8 mouse cellular contexts compared by ENCODE assay signal in the genomic region with DNA sequence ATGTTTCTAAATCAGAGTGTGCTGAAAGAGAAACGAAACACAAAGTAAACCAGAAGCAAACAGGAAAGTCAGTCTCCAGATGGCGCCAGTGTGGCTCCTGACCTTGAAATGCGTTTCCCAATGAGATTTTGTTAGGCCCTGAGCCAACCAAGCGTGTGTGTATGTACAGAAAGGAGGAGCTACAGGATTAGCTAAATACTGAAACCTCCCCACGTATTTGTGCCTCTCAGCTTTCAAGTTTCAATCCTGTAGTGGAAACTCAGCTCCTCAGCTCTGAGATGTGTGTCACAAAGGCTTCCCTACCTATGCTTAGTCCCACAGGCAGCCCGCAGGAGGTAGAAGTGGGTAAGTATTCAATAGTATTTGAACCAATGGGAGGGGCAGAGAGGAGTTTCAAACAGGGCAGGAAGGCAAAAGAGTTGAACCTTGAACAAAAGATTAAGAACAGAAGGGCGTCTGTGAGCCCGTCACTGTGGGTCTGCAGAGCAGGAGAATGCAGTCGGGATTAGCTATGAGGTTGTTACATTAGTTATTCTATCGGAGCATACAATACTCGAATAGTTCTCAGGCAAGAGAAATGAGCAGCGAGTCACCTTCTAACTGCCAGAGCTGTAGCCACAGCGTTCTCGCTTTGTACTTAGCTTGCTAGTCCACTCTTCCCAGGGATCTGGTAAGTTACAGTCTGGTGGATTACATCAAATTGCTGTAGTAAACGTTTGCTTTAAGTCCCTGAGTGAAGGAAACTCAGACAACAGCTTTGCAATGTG. TPM values are rescaled to one million over a fixed set of nuclear protein-coding genes. Genes with fewer than 3 reads are reported as not detected.
DNase-seq lines count a peak whose midpoint lies in the region; ATAC-seq and TF ChIP-seq lines count a peak whose summit lies in the region.

A gene (plus strand): TSS at position 213 of the 767 bp plus-strand sequence.

- H3K36me3 ChIP-seq in hindbrain, embryonic 16.5 days (ENCODE audit: control insufficient read depth, insufficient read depth, low read length) = no peaks in the 10 kb centered on the region
- H3K36me3 ChIP-seq in megakaryocyte, embryonic 14.5 days (replicated peaks; ENCODE audit: low read length) = peaks cover 28% of the 10 kb centered on the region

- no peaks in the 10 kb centered on the region for H3K9me3 ChIP-seq in hindbrain, embryonic 16.5 days (ENCODE audit: control insufficient read depth, low read length)
- no peaks in the 10 kb centered on the region for H3K9me3 ChIP-seq in megakaryocyte, embryonic 14.5 days

- H3K27me3 ChIP-seq in hindbrain, embryonic 16.5 days (replicated peaks; ENCODE audit: control insufficient read depth, insufficient read depth, low read length) = no peaks in the 10 kb centered on the region
- H3K27me3 ChIP-seq in megakaryocyte, embryonic 14.5 days (replicated peaks) = no peaks in the 10 kb centered on the region

- peak within 1 kb of the TSS; percentile 51 for H3K4me3 ChIP-seq in cortical plate, adult 2 months (ENCODE audit: insufficient read depth, low read length)
- peak within 1 kb of the TSS; percentile 90 for H3K4me3 ChIP-seq in gastrocnemius, adult 2 months
- H3K4me3 ChIP-seq in hindbrain, embryonic 16.5 days (ENCODE audit: low read length) = peak within 1 kb of the TSS; percentile 44
- peak within 1 kb of the TSS; percentile 92 for H3K4me3 ChIP-seq in megakaryocyte, embryonic 14.5 days (replicated peaks)

- H3K9ac ChIP-seq in hindbrain, embryonic 16.5 days (ENCODE audit: low read depth, low read length) = peak within 1 kb of the TSS; percentile 62

- peak; percentile 76 to 94 for DNase-seq in adrenal gland, adult (ENCODE audit: inconsistent age in 2 of 2, low spot score in 1 of 2)
- DNase-seq in gastrocnemius, adult 2 months = peak; percentile 86
- DNase-seq in left cerebral cortex, adult 8-10 months (ENCODE audit: low spot score in 2 of 2) = peak; percentile 4 to 16
- peak; percentile 25 for DNase-seq in right cerebral cortex, adult 2 months (ENCODE audit: low spot score in 2 of 2)
- peak; percentile 56 for DNase-seq in urinary bladder, postnatal 25 days (ENCODE audit: low spot score)

- peak within 1 kb of the TSS; percentile 63 for H3K4me2 ChIP-seq in hindbrain, embryonic 16.5 days (ENCODE audit: low read length)

- WGBS in hindbrain, embryonic 16.5 days = 1% methylated on average over 15 of the region's 15 CpGs

- peak within 1 kb of the TSS; percentile 96 for H3K27ac ChIP-seq in cortical plate, adult 2 months (ENCODE audit: insufficient read depth, low read length)
- H3K27ac ChIP-seq in gastrocnemius, adult 2 months = peak within 1 kb of the TSS; percentile 96
- H3K27ac ChIP-seq in hindbrain, embryonic 16.5 days (ENCODE audit: low read depth, low read length) = peak within 1 kb of the TSS; percentile 79

- ATAC-seq in hindbrain, embryonic 16.5 days = peak; percentile 87

- TF ChIP-seq CTCF in cortical plate, adult 2 months (IDR thresholded peaks at IDR 0.05; ENCODE audit: extremely low read depth, insufficient read depth, low read length) = 0 out of 2 replicates have a peak, but pooled peaks have one; percentile 21
- peak; percentile 65 for TF ChIP-seq CTCF in gastrocnemius, adult 2 months (IDR thresholded peaks at IDR 0.05)

- intact Hi-C loops in gastrocnemius, adult 2 months (cut with DNase I) = loop anchor here (2.0 kb wide), 1 partner anchor 36 kb away; no protein-coding TSS in a partner anchor

- no peaks in the 10 kb centered on the region for H3K4me1 ChIP-seq in cortical plate, adult 2 months (ENCODE audit: control insufficient read depth, insufficient read depth, low read length)
- H3K4me1 ChIP-seq in hindbrain, embryonic 16.5 days (ENCODE audit: control insufficient read depth, insufficient read depth, low read depth, low read length) = no peaks in the 10 kb centered on the region
- peaks cover 28% of the 10 kb centered on the region for H3K4me1 ChIP-seq in megakaryocyte, embryonic 14.5 days

- peak; percentile 64 for TF ChIP-seq POLR2A in cortical plate, adult 2 months (IDR thresholded peaks at IDR 0.05; ENCODE audit: extremely low read depth, insufficient read depth, low read length)

RNA-seq across cellular contexts. Expression of the gene that starts here (rescaled TPM):
- polyA plus RNA-seq in cortical plate, adult 2 months (2012; rRNA removed) = 15.6 and 16.0 TPM in 2 replicates
- total RNA-seq in gastrocnemius, adult 2 months (2021) = 100 to 1,000 TPM in 1 of 2 experiments, 10 to 100 TPM in 1; 73.7 to 109 TPM
- polyA plus RNA-seq in hindbrain, embryonic 16.5 days (2015; fragmentation: Nextera tagmentation; extraction: Ambion mirVana) = 0.21 and 0.30 TPM in 2 replicates
- total RNA-seq in left cerebral cortex, adult 8-10 months (2022) = 1 to 10 TPM; 9.0 to 9.9 (median 9.7) TPM
- polyA plus RNA-seq in megakaryocyte, embryonic 14.5 days (2012; ENCODE audit: insufficient read depth, low replicate concordance) = 1.2 TPM in 1 of 2 replicates, not detected in the other

Comparison
In these comparisons a context has a peak if more than half of its experiments do, and no peak if none do; other contexts are left out.
1. Peak in every context shown above with its lines: DNase-seq, ATAC-seq, H3K4me3 ChIP-seq and H3K27ac ChIP-seq.
2. RNA of the gene that starts here (total RNA-seq): 73.7 to 109 TPM in gastrocnemius, adult 2 months; 9.0 to 9.9 TPM in left cerebral cortex, adult 8-10 months; every median in the first group is over 4 times any median in the second.
3. Peak in ATAC-seq, H3K4me3 ChIP-seq, H3K27ac ChIP-seq, H3K9ac ChIP-seq and H3K4me2 ChIP-seq in hindbrain, embryonic 16.5 days; RNA of the gene not detected or under 1 TPM.
4. DNase-seq: peak in every context shown above with its lines; median percentile 86 in gastrocnemius, adult 2 months; 85 in adrenal gland, adult; 56 in urinary bladder, postnatal 25 days; 25 in right cerebral cortex, adult 2 months; 10 in left cerebral cortex, adult 8-10 months.